Mouse (Mus musculus): Measurements from ENCODE around the gene Dnajc16. TPM values are rescaled to one million over a fixed set of nuclear protein-coding genes. Genes with fewer than 3 reads are reported as not detected.

Dnajc16 gene
- total RNA-seq, 2 experiments from 2014 or later, result 45.3 to 45.4 TPM

- TF ChIP-seq CTCF (conservative IDR thresholded peaks at IDR 0.05), result no peak
- Histone ChIP-seq H3K27ac (peak overlapping the region; percentile 81), H3K4me3 (no peak overlapping the region)
- DNase-seq (ENCODE audit: low spot score in 2 of 2), result no peak
Measured at GRCm38 (mm10) chr4:141769501-141770160, 21.1 kb downstream of the Dnajc16 start.

- peak in 1 of 2 experiments; percentile 46 for DNase-seq (ENCODE audit: low spot score in 2 of 2)
- H3K4me3 ChIP-seq, result no peak overlapping the region
- TF ChIP-seq CTCF (conservative IDR thresholded peaks at IDR 0.05), result no peak
- peak overlapping the region; percentile 81 for H3K27ac ChIP-seq
Measured at GRCm38 (mm10) chr4:141767353-141768036, 23.2 kb downstream of the Dnajc16 start.

GRCm38 (mm10) chr4:141766668-141767352 lies 23.9 kb downstream of the Dnajc16 start:
- TF ChIP-seq CTCF (conservative IDR thresholded peaks at IDR 0.05), result no peak
- DNase-seq (ENCODE audit: low spot score in 2 of 2), result peak in 1 of 2 experiments; percentile 41
- Histone ChIP-seq H3K4me3 (no peak overlapping the region), H3K27ac (peak overlapping the region; percentile 81)

GRCm38 (mm10) chr4:141766316-141766667 lies 24.4 kb downstream of the Dnajc16 start:
- DNase-seq (ENCODE audit: low spot score in 2 of 2), result no peak
- TF ChIP-seq CTCF (conservative IDR thresholded peaks at IDR 0.05), result no peak
- Histone ChIP-seq H3K27ac (peak overlapping the region; percentile 81), H3K4me3 (no peak overlapping the region)

- no peak overlapping the region for H3K27ac ChIP-seq
- DNase-seq (ENCODE audit: low spot score in 2 of 2), result no peak
- no peak overlapping the region for H3K4me3 ChIP-seq
- no peak for TF ChIP-seq CTCF (conservative IDR thresholded peaks at IDR 0.05)
Measured at GRCm38 (mm10) chr4:141765008-141765407, 25.7 kb downstream of the Dnajc16 start.

GRCm38 (mm10) chr4:141763476-141763875 lies 27.3 kb downstream of the Dnajc16 start:
- no peak for DNase-seq (ENCODE audit: low spot score in 2 of 2)
- Histone ChIP-seq H3K4me3 (no peak overlapping the region), H3K27ac (no peak overlapping the region)
- TF ChIP-seq CTCF (conservative IDR thresholded peaks at IDR 0.05), result no peak

- Histone ChIP-seq H3K4me3 (no peak overlapping the region), H3K27ac (no peak overlapping the region)
- no peak for TF ChIP-seq CTCF (conservative IDR thresholded peaks at IDR 0.05)
- no peak for DNase-seq (ENCODE audit: low spot score in 2 of 2)
Measured at GRCm38 (mm10) chr4:141762102-141762598, 28.6 kb downstream of the Dnajc16 start.

GRCm38 (mm10) chr4:141760942-141761341 lies 29.8 kb downstream of the Dnajc16 start:
- H3K27ac ChIP-seq, result no peak overlapping the region
- no peak for DNase-seq (ENCODE audit: low spot score in 2 of 2)
- H3K4me3 ChIP-seq, result no peak overlapping the region
- no peak for TF ChIP-seq CTCF (conservative IDR thresholded peaks at IDR 0.05)

GRCm38 (mm10) chr4:141758874-141759542 lies 31.7 kb downstream of the Dnajc16 start:
- no peak for DNase-seq (ENCODE audit: low spot score in 2 of 2)
- no peak for TF ChIP-seq CTCF (conservative IDR thresholded peaks at IDR 0.05)
- H3K4me3 ChIP-seq, result no peak overlapping the region
- H3K27ac ChIP-seq, result no peak overlapping the region

- DNase-seq (ENCODE audit: low spot score in 2 of 2), result no peak
- H3K4me3 ChIP-seq, result no peak overlapping the region
- no peak for TF ChIP-seq CTCF (conservative IDR thresholded peaks at IDR 0.05)
- no peak overlapping the region for H3K27ac ChIP-seq
Measured at GRCm38 (mm10) chr4:141757124-141757523, 33.6 kb downstream of the Dnajc16 start.

- no peak overlapping the region for H3K4me3 ChIP-seq
- H3K27ac ChIP-seq, result no peak overlapping the region
- DNase-seq (ENCODE audit: low spot score in 2 of 2), result no peak
- TF ChIP-seq CTCF (conservative IDR thresholded peaks at IDR 0.05), result no peak
Measured at GRCm38 (mm10) chr4:141755375-141755930, 35.3 kb downstream of the Dnajc16 start.

GRCm38 (mm10) chr4:141752076-141752421 lies 38.7 kb downstream of the Dnajc16 start:
- DNase-seq (ENCODE audit: low spot score in 2 of 2), result no peak
- Histone ChIP-seq H3K4me3 (no peak overlapping the region), H3K27ac (peak overlapping the region; percentile 12; the same call in 1 of the 2 replicates)
- no peak for TF ChIP-seq CTCF (conservative IDR thresholded peaks at IDR 0.05)
